Mouse (Mus musculus): ENCODE measurements around the gene Mcat.

Mcat gene

GRCm38 (mm10) chr15:83563327-83563856, at the start of gene Mcat, which contains the start of gene Tspo:
Gene Mcat, minus strand, starts transcription at chr15:83563787.
Gene Tspo, plus strand, starts transcription at chr15:83563592.
- Histone ChIP-seq H3K36me3 (ENCODE audit: insufficient read depth, low read length) (no peaks in the 10 kb centered on the region), H3K27me3 (ENCODE audit: insufficient read depth, low read length) (no peaks in the 10 kb centered on the region), H3K4me1 (replicated peaks; ENCODE audit: low read depth, low read length) (peaks cover 56% of the 10 kb centered on the region), H3K9me3 (ENCODE audit: low read length) (no peaks in the 10 kb centered on the region), H3K4me3 (replicated peaks; ENCODE audit: low read length) (peak within 1 kb of the TSS; percentile 73)
- no peak for TF ChIP-seq CTCF (conservative IDR thresholded peaks at IDR 0.05; ENCODE audit: low read length)
- no peak for TF ChIP-seq POU5F1 (IDR thresholded peaks at IDR 0.05; ENCODE audit: borderline replicate concordance, low read length)
- TF ChIP-seq NANOG (IDR thresholded peaks at IDR 0.05; ENCODE audit: borderline replicate concordance, low read length) = no peak

- H3K4me3 ChIP-seq (replicated peaks; ENCODE audit: low read length) = no peak overlapping the region
- peak; percentile 79 for TF ChIP-seq CTCF (conservative IDR thresholded peaks at IDR 0.05; ENCODE audit: low read length)
- no peak for TF ChIP-seq POU5F1 (IDR thresholded peaks at IDR 0.05; ENCODE audit: borderline replicate concordance, low read length)
- H3K36me3 ChIP-seq (ENCODE audit: insufficient read depth, low read length) = no peaks in the 10 kb centered on the region
- peaks cover 8% of the 10 kb centered on the region; the same call in 1 of the 2 replicates for H3K27me3 ChIP-seq (ENCODE audit: insufficient read depth, low read length)
- H3K4me1 ChIP-seq (replicated peaks; ENCODE audit: low read depth, low read length) = peaks cover 7% of the 10 kb centered on the region; the same call in 1 of the 2 replicates
- H3K9me3 ChIP-seq (ENCODE audit: low read length) = no peaks in the 10 kb centered on the region
These were observed 43.7 kb upstream of the Mcat start for GRCm38 (mm10) chr15:83607115-83607802.

GRCm38 (mm10) chr15:83606700-83607099, 43.1 kb upstream of the Mcat start:
- peaks cover 5% of the 10 kb centered on the region; the same call in 1 of the 2 replicates for H3K27me3 ChIP-seq (ENCODE audit: insufficient read depth, low read length)
- H3K9me3 ChIP-seq (ENCODE audit: low read length) = no peaks in the 10 kb centered on the region
- H3K4me3 ChIP-seq (replicated peaks; ENCODE audit: low read length) = no peak overlapping the region
- no peaks in the 10 kb centered on the region for H3K36me3 ChIP-seq (ENCODE audit: insufficient read depth, low read length)
- TF ChIP-seq NANOG (IDR thresholded peaks at IDR 0.05; ENCODE audit: borderline replicate concordance, low read length) (no peak), POU5F1 (IDR thresholded peaks at IDR 0.05; ENCODE audit: borderline replicate concordance, low read length) (no peak), CTCF (conservative IDR thresholded peaks at IDR 0.05; ENCODE audit: low read length) (no peak)
- peaks cover 7% of the 10 kb centered on the region; the same call in 1 of the 2 replicates for H3K4me1 ChIP-seq (replicated peaks; ENCODE audit: low read depth, low read length)

DNA sequence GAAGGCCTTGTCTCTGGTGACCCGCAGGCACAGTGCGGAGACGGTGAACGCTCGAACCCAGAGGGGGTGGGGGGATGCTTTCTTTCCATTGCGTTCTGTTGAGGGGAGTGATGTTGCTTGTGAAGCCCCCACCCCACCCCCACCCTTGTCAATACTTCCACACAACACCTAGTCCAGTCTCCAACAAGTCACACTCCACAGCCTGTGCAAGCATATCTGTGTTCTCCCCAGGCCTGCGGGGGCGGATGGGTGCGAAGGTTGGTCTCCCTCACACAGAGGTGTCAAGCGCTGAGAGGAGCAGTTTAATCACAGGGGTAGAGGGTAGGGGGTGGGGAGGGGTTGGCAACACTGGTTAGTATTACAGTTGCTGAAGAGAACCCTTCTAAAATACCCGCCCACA, 42.6 kb upstream of the Mcat start:
- H3K27me3 ChIP-seq (ENCODE audit: insufficient read depth, low read length) = peaks cover 5% of the 10 kb centered on the region; the same call in 1 of the 2 replicates
- H3K4me3 ChIP-seq (replicated peaks; ENCODE audit: low read length) = no peak overlapping the region
- no peak for TF ChIP-seq CTCF (conservative IDR thresholded peaks at IDR 0.05; ENCODE audit: low read length)
- TF ChIP-seq NANOG (IDR thresholded peaks at IDR 0.05; ENCODE audit: borderline replicate concordance, low read length) = no peak
- TF ChIP-seq POU5F1 (IDR thresholded peaks at IDR 0.05; ENCODE audit: borderline replicate concordance, low read length) = no peak
- no peaks in the 10 kb centered on the region for H3K9me3 ChIP-seq (ENCODE audit: low read length)
- H3K36me3 ChIP-seq (ENCODE audit: insufficient read depth, low read length) = no peaks in the 10 kb centered on the region
- H3K4me1 ChIP-seq (replicated peaks; ENCODE audit: low read depth, low read length) = peaks cover 7% of the 10 kb centered on the region; the same call in 1 of the 2 replicates

DNA sequence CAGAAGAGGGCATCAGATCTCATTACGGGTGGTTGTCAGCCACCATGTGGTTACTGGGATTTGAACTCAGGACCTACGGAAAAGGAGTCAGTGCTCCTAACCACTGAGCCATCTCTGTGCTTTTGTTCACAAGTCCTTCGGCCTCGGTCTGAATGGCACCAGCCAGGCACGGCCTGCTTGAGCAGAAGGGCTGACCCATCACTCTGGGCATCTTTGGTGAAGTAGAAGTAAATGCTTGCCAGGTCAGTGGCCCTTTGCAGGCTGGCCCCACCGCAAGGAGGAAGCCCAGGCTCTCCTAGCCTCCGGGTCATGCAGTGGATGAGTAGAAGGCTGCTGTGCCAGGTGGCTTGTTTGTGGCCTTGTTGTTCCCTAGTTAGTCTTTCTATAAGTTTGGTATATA, 39.8 kb upstream of the Mcat start:
- Histone ChIP-seq H3K4me1 (replicated peaks; ENCODE audit: low read depth, low read length) (peaks cover 7% of the 10 kb centered on the region; the same call in 1 of the 2 replicates), H3K27me3 (ENCODE audit: insufficient read depth, low read length) (peaks cover 5% of the 10 kb centered on the region; the same call in 1 of the 2 replicates), H3K4me3 (replicated peaks; ENCODE audit: low read length) (no peak overlapping the region), H3K36me3 (ENCODE audit: insufficient read depth, low read length) (no peaks in the 10 kb centered on the region), H3K9me3 (ENCODE audit: low read length) (no peaks in the 10 kb centered on the region)
- TF ChIP-seq NANOG (IDR thresholded peaks at IDR 0.05; ENCODE audit: borderline replicate concordance, low read length) (no peak), CTCF (conservative IDR thresholded peaks at IDR 0.05; ENCODE audit: low read length) (no peak), POU5F1 (IDR thresholded peaks at IDR 0.05; ENCODE audit: borderline replicate concordance, low read length) (no peak)

DNA sequence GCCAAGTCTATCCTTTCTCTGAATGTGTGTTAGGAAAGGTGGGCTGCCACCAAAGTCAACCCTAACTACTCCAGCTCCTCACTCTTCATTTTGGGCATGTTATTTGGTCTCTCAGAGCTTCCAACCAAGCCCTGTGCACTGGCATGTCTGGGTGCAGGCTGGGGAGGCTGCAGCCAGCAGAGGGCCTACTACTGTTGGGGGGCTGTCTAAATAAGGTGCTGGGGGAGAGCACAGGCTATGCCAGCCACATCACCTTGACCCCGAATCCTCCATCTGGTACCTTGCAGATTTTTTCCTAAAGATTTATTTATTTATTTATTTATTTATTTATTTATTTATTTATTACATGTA, 39.4 kb upstream of the Mcat start:
- H3K27me3 ChIP-seq (ENCODE audit: insufficient read depth, low read length) = peaks cover 3% of the 10 kb centered on the region; the same call in 1 of the 2 replicates
- TF ChIP-seq NANOG (IDR thresholded peaks at IDR 0.05; ENCODE audit: borderline replicate concordance, low read length) (no peak), CTCF (conservative IDR thresholded peaks at IDR 0.05; ENCODE audit: low read length) (no peak), POU5F1 (IDR thresholded peaks at IDR 0.05; ENCODE audit: borderline replicate concordance, low read length) (no peak)
- no peaks in the 10 kb centered on the region for H3K9me3 ChIP-seq (ENCODE audit: low read length)
- H3K4me3 ChIP-seq (replicated peaks; ENCODE audit: low read length) = no peak overlapping the region
- H3K36me3 ChIP-seq (ENCODE audit: insufficient read depth, low read length) = no peaks in the 10 kb centered on the region
- H3K4me1 ChIP-seq (replicated peaks; ENCODE audit: low read depth, low read length) = peaks cover 7% of the 10 kb centered on the region; the same call in 1 of the 2 replicates

GRCm38 (mm10) chr15:83602372-83603045, 38.9 kb upstream of the Mcat start:
- no peak for TF ChIP-seq POU5F1 (IDR thresholded peaks at IDR 0.05; ENCODE audit: borderline replicate concordance, low read length)
- TF ChIP-seq NANOG (IDR thresholded peaks at IDR 0.05; ENCODE audit: borderline replicate concordance, low read length) = no peak
- no peak for TF ChIP-seq CTCF (conservative IDR thresholded peaks at IDR 0.05; ENCODE audit: low read length)

DNA sequence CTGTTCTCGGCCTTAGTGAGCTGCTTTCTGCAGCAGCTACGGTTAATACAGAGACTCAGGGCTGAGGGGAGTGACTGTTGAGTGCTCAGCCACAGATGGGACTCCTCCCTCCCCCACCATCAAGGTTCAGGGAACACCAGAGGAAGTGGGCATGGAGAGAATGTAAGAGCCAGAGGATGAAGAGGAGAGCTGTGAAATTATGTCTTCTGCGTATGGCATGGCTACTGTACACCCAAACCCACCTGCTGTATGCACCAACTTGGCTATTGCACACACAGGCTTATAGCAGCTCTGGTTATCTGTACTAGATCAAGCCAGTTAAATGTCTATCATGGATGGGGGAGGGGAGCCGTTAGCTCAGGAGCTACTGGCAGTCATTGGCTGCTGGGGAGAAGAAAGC, 37.6 kb upstream of the Mcat start:
- Histone ChIP-seq H3K4me1 (replicated peaks; ENCODE audit: low read depth, low read length) (no peaks in the 10 kb centered on the region), H3K36me3 (ENCODE audit: insufficient read depth, low read length) (no peaks in the 10 kb centered on the region), H3K27me3 (ENCODE audit: insufficient read depth, low read length) (no peaks in the 10 kb centered on the region), H3K9me3 (ENCODE audit: low read length) (no peaks in the 10 kb centered on the region), H3K4me3 (replicated peaks; ENCODE audit: low read length) (no peak overlapping the region)
- TF ChIP-seq POU5F1 (IDR thresholded peaks at IDR 0.05; ENCODE audit: borderline replicate concordance, low read length) (no peak), CTCF (conservative IDR thresholded peaks at IDR 0.05; ENCODE audit: low read length) (no peak), NANOG (IDR thresholded peaks at IDR 0.05; ENCODE audit: borderline replicate concordance, low read length) (no peak)

More at GRCm38 (mm10) chr15:83602372-83603045, 38.9 kb upstream of the Mcat start:
- Histone ChIP-seq H3K27me3 (ENCODE audit: insufficient read depth, low read length) (no peaks in the 10 kb centered on the region; the same call in 1 of the 2 replicates), H3K4me3 (replicated peaks; ENCODE audit: low read length) (no peak overlapping the region), H3K36me3 (ENCODE audit: insufficient read depth, low read length) (no peaks in the 10 kb centered on the region), H3K4me1 (replicated peaks; ENCODE audit: low read depth, low read length) (peaks cover 7% of the 10 kb centered on the region; the same call in 1 of the 2 replicates), H3K9me3 (ENCODE audit: low read length) (no peaks in the 10 kb centered on the region)
